Mouse (Mus musculus): ENCODE results near the gene Hnrnph2. TPM values are rescaled to one million over a fixed set of nuclear protein-coding genes. Genes with fewer than 3 reads are reported as not detected.
A peak's percentile ranks its signal among the peaks of the same experiment; 100 is the strongest.

Gene Hnrnph2
- 100 to 1,000 TPM in 3 of 4 experiments, 10 to 100 TPM in 1; 97.9 to 112 (median 105) TPM for total RNA-seq (2022)

GRCm38 (mm10) chrX:134600659-134601379 is at the start of gene Hnrnph2, which contains the start of gene Gla:
TSS of gene Hnrnph2 (plus strand) at chrX:134601179.
TSS of gene Gla (minus strand) at chrX:134601125.
- peak; percentile 89 for DNase-seq

- DNase-seq: no peak
Measured at GRCm38 (mm10) chrX:134553326-134553725, 47.7 kb upstream of the Hnrnph2 start.

GRCm38 (mm10) chrX:134554425-134554824 is 46.6 kb upstream of the Hnrnph2 start:
- no peak for DNase-seq

GRCm38 (mm10) chrX:134564326-134564725 is 36.7 kb upstream of the Hnrnph2 start:
- no peak for DNase-seq

- no peak for DNase-seq
Measured at GRCm38 (mm10) chrX:134566536-134567222, 34.3 kb upstream of the Hnrnph2 start.

- no peak for DNase-seq
Measured at GRCm38 (mm10) chrX:134577896-134578295, 23.1 kb upstream of the Hnrnph2 start.

GRCm38 (mm10) chrX:134580528-134581305 is 20.3 kb upstream of the Hnrnph2 start:
- DNase-seq: no peak

- no peak for DNase-seq
Measured at GRCm38 (mm10) chrX:134582270-134582669, 18.7 kb upstream of the Hnrnph2 start.

- DNase-seq: no peak
Measured at GRCm38 (mm10) chrX:134582888-134583669, 17.9 kb upstream of the Hnrnph2 start, which contains the start of gene Btk. TSS of gene Btk (minus strand) at chrX:134583570.

- DNase-seq: peak; percentile 84
Measured at GRCm38 (mm10) chrX:134585103-134586002, 15.6 kb upstream of the Hnrnph2 start, which contains the start of gene Rpl36a. TSS of gene Rpl36a (plus strand) at chrX:134585654.

GRCm38 (mm10) chrX:134586447-134586846 is 14.5 kb upstream of the Hnrnph2 start:
- no peak for DNase-seq

GRCm38 (mm10) chrX:134588261-134588660 is 12.7 kb upstream of the Hnrnph2 start:
- no peak for DNase-seq

GRCm38 (mm10) chrX:134588997-134589396 is 12.0 kb upstream of the Hnrnph2 start:
- no peak for DNase-seq

GRCm38 (mm10) chrX:134589836-134590235 is 11.1 kb upstream of the Hnrnph2 start:
- DNase-seq: no peak

GRCm38 (mm10) chrX:134599922-134600565 is 935 bp upstream of the Hnrnph2 start:
- no peak for DNase-seq

GRCm38 (mm10) chrX:134601380-134602120 is 571 bp downstream of the Hnrnph2 start:
- DNase-seq: no peak

GRCm38 (mm10) chrX:134609472-134609871 is 8.5 kb downstream of the Hnrnph2 start:
- no peak for DNase-seq

- DNase-seq: no peak
Measured at GRCm38 (mm10) chrX:134610984-134611383, 10.0 kb downstream of the Hnrnph2 start.

GRCm38 (mm10) chrX:134612285-134612959 is 11.4 kb downstream of the Hnrnph2 start:
- peak; percentile 20 for DNase-seq
